Mouse (Mus musculus): ENCODE results near the gene Arntl.

DNA sequence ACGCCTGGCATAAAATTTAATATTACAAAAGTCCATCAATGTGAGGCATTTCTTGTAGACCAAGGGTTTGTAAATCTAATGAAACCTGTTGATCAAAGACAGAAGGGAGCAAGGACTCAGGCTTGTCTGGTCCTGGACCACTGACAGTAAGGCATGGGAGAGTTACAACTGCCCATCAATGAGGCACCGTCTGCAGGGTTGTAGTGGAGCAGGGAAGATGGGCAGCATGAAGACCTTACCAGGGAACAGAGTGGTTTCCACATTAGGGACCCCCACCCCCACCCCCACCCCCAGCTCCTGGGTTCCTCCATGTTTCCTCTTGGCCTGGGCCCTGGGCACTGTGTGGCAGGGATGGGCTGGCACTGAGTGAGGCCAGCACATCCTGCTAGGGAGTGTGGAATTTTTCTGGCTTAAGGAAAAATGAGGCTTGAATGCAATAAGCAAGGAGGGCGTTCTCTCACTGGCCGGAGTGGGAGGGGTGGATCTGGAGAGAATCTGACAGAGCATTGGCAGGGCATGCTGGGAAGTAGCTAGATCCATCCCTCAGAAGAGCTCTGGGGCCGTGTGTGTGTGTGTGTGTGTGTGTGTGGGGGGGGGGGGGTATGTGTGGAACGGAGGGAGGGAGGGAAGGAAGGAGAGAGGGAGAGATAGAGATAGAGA lies 65.2 kb downstream of the Arntl start:
- TF ChIP-seq CTCF (IDR thresholded peaks at IDR 0.05; ENCODE audit: low read depth) (no peak), EP300 (IDR thresholded peaks at IDR 0.05; ENCODE audit: low read depth) (no peak)

Data from liver, postnatal 0 days (tissue).